ENCODE assay signal across 9 mouse cellular contexts in genomic region chr17:8871997-8872593, GRCm38 (mm10).
A peak's percentile ranks its signal among the peaks of the same experiment; 100 is the strongest.
DNase-seq lines count a peak whose midpoint lies in the region; ATAC-seq and TF ChIP-seq lines count a peak whose summit lies in the region.
"Had no signal": no experiment of that assay in that cellular context is flagged by ENCODE, and none has a peak within 500 bp of the region (broad histone marks: within the 10 kb centered on the region; RNA-seq: fewer than 3 reads in every experiment).

No protein-coding gene starts in this region.

- H3K36me3 ChIP-seq in testis, adult 2 months (ENCODE audit: control insufficient read depth, insufficient read depth, low read length) = no peaks in the 10 kb centered on the region

- no peaks in the 10 kb centered on the region for H3K27me3 ChIP-seq in testis, adult 2 months (ENCODE audit: control insufficient read depth, insufficient read depth, low read length)

- no peak for TF ChIP-seq POLR2A in testis, adult 2 months (IDR thresholded peaks at IDR 0.05; ENCODE audit: control insufficient read depth, low read depth, low read length)

- no peak overlapping the region for H3K4me3 ChIP-seq in testis, adult 2 months (ENCODE audit: control insufficient read depth, low read depth, low read length)

- DNase-seq in testis, postnatal 14 days (ENCODE audit: low spot score) = no peak
- DNase-seq in heart, adult 18-20 months = peak; percentile 47 to 55
- DNase-seq in kidney, adult 11 months = peak; percentile 24
- peak; percentile 18 for DNase-seq in lung, postnatal 25 days (ENCODE audit: low spot score)
- no peak for DNase-seq in spleen, postnatal 36 days (ENCODE audit: low spot score in 2 of 2)
- DNase-seq in natural killer cell, adult 2 months (ENCODE audit: low spot score in 2 of 2) = no peak

- H3K4me1 ChIP-seq in testis, adult 2 months (ENCODE audit: control insufficient read depth, insufficient read depth, low read length) = no peaks in the 10 kb centered on the region; the same call in 1 of the 2 replicates

- H3K27ac ChIP-seq in testis, adult 2 months (ENCODE audit: control insufficient read depth, insufficient read depth, low read depth, low read length) = peak overlapping the region; percentile 22; the same call in 1 of the 2 replicates
- H3K27ac ChIP-seq: liver, embryonic 14.5 days had no signal

- TF ChIP-seq CTCF in testis, adult 2 months (IDR thresholded peaks at IDR 0.05; ENCODE audit: control insufficient read depth, insufficient read depth, insufficient replicate concordance, low read depth, low read length) = no peak

- no peak for ATAC-seq in monocyte, adult 5-6 weeks (replicated peaks; ENCODE audit: insufficient number of reproducible peaks, low FRiP score, low TSS enrichment, poor library complexity, severe bottlenecking)

Comparison
In these comparisons a context has a peak if more than half of its experiments do, and no peak if none do; other contexts are left out.
1. DNase-seq: peak in heart, adult 18-20 months (2 of 2), kidney, adult 11 months (single experiment) and lung, postnatal 25 days (single experiment); none in testis, postnatal 14 days (single experiment), spleen, postnatal 36 days (0 of 2) and natural killer cell, adult 2 months (0 of 2).